Mouse (Mus musculus) spleen, postnatal 10 days (tissue): ENCODE results near the gene Lcn5.
"Not testable (repeated sequence)": the region's sequence is repeated elsewhere in the genome, so short reads cannot be mapped to it uniquely, and the experiment has no call there.

Experiments used
- DNase-seq, 2 experiments: peaks; one replicate each; pipeline ENCODE4 v3.0.0; 2021 to 2022; ENCODE audit warnings: low spot score in 2 of 2

The Lcn5 gene

DNA sequence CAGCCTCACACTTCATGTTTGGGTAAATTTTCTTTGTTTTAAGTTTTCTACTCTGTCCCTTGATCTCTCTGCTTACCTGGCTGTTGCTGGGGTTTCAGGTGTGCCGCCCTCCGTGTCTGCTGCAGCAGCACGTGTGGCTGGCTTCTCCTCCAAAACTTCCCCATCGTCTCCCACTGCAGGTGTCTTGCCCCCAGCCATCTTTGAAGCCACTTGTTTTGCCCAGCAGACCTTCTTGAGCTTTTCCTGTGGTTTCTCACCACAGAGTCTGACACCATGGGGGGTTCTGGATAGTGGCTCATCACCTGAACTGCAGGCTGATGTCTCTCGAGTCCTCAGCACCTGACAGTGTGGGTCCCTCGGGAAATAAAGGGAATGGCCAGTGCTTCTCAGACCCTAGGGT lies 21.8 kb downstream of the Lcn5 start:
- DNase-seq, result no peak

DNA sequence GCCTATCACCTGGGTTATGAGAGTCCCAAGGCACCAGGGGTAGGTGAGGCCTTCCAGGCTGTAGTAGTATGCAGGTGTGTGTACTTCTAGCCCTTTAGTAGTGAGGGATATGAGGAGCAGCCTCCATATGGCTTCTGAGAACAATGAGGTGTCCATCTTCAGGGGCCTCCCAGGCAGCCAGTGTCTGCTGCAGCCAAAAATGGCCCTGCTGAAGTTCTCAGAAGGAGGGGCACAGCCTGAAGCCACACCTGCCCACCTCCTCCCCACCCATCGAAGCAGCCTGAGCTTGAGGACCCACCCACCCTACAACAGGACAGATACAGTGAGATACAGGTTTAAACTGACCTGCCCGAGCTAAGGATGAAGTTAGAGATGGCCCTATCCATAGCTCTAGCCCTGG lies 24.7 kb downstream of the Lcn5 start, which contains the start of gene Lcn10:
TSS of gene Lcn10 (plus strand) at position 301 of the 400 bp plus-strand sequence.
- no peak for DNase-seq

DNA sequence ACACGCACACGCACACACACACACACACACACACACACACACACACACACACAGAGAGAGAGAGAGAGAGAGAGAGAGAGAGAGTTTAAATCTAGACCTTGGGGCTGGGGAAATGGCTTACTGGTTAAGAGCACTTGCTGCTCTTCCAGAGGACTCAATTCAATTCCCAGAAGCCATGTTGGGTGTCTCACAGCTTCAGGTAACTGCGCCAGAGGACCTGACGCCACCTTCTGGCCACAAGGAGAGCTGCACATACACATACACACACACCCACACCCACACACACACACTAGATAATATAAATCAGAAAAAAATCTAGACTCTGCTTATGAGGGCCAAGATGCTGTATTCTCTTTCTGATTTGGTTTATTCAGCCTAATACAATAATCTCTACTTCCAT lies 29.2 kb downstream of the Lcn5 start:
- no peak for DNase-seq

DNA sequence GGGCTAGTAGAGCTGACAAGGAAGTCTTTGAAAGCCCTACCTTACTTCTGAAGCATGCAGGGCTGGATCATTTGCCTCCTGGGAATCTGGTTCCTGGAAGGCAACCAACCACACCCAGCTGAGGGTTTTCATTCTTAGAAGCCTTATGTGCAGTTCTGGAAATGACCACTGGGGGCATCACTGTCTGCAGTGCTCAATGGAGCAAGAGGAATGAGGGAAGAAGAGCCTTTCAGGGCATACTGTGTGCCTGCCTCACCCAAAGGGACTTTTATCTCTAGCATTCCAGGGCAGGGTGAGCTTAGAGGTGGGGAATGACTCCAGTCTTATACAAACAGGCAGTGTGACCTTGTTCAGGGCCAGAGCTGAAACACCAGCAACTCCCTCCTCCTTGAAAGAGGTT lies 36.9 kb downstream of the Lcn5 start:
- DNase-seq, result peak; percentile 46 to 76

DNA sequence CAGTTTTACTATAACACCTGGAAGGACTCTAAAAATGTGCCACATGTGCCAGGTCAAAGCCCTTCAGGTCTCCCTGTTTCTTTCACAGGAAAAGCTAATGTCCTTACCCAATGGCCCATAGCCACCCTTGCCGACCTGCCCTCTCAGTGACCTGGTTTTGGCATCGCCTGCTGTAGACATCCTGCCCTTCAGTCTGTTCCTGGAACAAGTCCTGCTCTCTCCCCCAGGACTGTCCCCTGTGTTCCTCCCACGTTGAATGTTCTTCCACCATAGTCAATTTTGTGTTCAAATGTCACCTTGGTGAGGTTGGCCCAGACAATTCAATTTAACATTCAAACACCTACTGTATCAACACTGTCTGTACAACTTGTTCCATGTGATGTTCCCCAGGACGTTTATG lies 39.2 kb downstream of the Lcn5 start:
- DNase-seq, result no peak

DNA sequence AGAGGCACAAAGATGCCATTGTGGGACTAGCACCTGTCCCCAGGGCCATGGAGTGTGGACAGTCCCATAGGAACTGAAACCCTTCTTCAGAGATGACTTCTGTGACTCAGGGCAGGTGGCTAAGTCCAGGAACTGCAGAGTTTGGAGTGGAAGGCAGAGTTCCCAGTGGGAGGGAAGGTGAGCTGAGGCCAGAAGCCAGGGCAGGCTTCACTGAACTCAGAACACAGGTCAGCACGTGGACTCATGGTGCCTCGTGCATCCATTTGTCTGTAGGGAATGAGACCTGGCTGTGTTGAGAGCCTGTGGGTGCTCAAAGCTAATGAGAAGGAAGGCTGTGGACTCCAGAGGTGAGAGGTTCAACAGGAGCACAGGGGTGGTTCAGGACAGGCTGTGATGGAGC lies 40.9 kb downstream of the Lcn5 start:
- DNase-seq, result no peak

DNA sequence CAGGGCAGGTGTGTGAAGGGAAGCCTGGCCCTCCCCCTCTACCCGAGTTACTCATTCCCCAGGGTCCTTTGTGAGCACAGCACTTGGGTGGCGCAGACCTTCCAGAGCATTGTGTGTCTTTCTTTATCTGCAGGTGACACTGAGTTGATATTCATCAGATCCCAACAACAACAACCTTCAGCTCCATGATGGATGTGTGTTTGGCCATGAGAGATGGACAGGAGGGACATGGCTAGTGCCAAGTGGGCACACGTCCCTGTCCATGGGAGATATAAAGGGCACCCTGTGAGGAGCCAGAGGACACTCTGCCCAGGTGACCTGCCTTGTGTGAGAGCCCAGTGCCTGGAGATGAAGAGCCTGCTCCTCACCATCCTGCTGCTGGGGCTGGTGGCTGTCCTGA lies 42.0 kb downstream of the Lcn5 start, which contains the start of gene Obp2a:
TSS of gene Obp2a (plus strand) at position 301 of the 400 bp plus-strand sequence.
- DNase-seq, result not testable (repeated sequence)

DNA sequence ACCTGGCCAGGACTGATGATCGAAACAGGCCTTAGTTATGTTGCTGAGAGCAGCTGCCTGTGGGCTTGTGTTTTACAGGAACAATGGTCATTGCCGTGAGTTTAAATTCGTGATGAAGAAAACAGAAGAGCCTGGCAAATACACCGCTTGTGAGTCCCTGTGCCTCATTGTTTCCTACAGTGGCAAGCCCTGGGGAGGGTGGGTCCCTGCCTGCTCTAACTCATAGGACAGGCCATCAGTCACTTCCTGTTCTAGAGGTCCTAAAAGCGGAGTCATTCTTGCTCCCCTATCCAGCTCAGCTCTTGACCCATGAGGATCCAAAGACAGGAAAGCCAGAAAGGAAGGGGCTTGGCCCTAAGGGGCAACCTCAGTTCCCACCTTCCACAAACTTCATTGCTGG lies 43.2 kb downstream of the Lcn5 start:
- DNase-seq, result no peak

DNA sequence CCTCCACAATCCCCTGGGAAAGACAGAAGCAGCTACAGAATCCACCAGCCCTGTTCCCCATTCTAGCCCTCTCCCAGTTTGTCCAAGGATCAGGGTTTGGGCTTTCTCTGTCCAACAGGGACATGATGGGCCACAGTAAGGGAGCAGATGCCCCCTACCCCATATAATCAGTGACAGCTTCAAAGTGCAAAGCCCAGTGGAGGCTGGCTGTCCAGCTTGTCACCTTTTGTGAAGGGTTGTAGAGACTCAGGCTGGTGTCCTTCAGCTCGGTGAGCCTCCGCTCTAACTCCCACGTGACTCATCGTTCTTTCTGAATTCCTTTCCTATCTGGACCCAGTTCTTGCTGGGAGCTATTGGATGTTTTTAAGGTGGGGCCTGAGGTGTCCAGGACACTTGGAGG lies 46.0 kb downstream of the Lcn5 start:
- DNase-seq, result no peak

DNA sequence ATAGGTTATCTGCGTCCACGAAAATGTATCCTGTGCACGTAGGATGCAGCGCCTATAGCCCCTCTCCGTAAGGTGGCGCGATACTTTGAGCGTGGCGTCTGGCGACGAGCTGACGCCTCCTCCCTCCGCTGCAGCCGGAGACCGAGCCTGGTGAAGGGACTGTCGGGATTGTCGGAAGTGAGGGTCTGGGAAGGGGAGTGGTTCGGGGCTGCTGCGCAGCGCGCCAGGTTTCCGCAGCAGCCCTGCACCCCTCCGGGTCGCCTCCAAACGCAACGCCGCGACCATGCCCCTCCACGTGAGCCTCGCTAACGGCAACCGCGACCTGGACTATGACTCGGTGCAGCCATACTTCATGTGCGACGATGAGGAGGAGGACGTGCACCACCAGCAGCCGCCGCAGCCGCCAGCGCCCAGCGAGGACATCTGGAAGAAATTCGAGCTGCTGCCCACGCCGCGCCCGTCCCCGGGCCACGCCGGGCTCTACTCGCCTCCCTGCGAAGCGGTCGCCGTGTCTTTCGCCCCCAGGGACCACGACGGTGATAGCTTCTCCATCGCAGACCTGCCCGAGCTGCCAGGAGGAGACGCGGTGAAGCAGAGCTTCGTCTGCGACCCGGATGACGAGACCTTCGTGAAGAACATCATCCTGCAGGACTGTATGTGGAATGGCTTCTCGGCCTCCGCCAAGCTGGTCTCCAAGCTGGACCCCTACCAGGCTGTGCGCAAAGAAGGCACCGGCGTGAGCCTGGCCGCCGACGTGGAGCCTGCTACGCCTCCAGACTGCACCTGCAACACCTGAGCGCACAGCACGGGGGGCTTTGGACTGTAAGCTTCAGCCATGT lies 49.1 kb downstream of the Lcn5 start, which contains the start of gene Bmyc:
TSS of gene Bmyc (plus strand) at position 97 of the 839 bp plus-strand sequence.
- peak; percentile 21 to 62 for DNase-seq

DNA sequence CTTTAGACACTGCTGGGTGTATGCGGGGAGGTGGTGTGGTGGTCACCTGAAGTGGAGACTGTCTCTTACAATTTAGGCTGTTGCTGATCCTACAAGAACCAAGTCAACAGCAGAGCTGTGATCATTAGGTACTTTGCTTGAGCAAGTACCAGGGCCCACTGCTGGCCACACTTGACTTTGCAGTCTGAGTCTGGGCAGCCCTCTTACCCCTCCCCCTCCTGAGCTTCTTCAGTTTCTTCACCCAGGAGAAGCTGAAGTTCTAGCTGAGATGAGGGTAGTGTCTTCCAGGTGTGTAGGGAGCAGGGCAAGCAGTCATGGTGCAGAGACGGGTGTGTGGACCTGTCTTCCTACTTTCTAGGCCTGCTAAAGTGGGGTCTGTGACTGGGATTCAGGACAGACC lies 50.4 kb downstream of the Lcn5 start:
- peak in 1 of 2 experiments; percentile 49 for DNase-seq

DNA sequence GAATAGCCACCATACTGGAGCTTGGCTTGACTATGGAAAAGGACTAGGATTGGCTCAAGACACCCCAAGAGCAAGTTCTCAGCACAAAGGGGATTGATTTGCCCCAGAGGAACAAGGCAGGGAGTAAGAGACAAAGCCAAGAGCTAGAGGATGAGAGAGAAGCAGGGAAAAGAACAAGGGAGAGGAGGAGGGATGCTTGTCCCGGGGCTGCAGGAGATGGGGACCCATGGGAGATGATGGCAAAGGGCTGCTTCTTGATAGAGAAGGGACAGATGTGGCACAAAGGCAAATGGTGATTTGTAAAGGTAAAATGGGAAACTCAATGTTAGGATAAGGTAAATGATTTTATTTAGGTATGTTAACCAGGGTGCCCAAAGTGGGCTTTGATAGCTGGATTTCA lies 51.3 kb downstream of the Lcn5 start:
- not testable (repeated sequence) for DNase-seq

DNA sequence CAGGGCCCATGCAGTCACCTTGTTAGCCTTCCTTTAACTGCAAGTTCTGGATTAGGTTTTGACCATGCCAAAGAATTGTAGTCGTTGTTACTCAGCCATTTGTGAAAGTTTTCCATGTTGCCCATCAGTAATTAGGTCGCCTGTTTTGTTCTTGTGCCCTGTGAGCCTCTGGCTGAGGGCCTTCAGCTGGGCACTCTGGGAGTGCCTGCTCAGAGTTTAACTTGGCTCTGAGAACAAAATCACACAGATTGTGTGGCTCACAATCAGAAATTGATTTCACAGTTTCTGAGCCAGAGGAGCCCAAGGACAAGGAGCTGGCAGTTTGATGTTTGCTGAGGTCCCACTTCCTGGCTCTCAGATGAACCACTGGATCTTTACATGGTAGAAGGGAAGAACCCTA lies 52.0 kb downstream of the Lcn5 start:
- DNase-seq, result not testable (repeated sequence)
